Mouse (Mus musculus) spleen, postnatal 10 days (tissue): ENCODE measurements around the gene Ppil3.

Experiments
- DNase-seq, 2 experiments: peaks; one replicate each; pipeline ENCODE4 v3.0.0; 2021 to 2022; ENCODE audit warnings: low spot score in 2 of 2

Ppil3 gene

DNA sequence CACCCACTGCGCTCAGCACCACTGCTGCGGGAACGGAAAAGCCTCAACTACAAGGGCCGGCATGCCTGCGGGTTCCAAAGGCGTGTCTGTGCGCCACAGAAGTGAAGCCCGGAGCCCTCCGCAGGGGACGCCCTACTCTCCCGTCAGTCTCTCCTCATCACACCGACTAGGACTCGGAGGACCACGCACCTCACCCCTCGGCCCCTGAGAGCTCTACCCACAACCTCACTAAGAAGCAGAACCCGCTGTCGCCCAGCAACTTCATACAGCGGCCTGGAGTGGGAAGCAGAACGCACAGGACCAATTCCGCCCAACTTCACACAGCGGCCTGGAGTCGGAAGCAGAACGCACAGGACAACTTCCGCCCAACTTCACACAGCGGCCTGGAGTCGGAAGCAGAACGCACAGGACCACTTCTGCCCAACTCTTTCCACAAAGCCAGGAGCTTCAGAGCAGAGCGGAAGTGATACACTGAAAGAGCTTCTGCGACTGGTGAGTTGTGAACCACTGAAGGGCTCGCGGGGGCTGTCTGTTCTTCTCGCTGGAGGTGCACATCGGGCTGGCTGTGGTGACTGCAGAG lies at the start of gene Ppil3, which contains the start of gene Nif3l1:
Gene Ppil3, minus strand, starts transcription at position 344 of the 580 bp plus-strand sequence.
Gene Nif3l1, plus strand, starts transcription at position 9 of the 580 bp plus-strand sequence.
- peak; percentile 76 to 81 for DNase-seq

DNA sequence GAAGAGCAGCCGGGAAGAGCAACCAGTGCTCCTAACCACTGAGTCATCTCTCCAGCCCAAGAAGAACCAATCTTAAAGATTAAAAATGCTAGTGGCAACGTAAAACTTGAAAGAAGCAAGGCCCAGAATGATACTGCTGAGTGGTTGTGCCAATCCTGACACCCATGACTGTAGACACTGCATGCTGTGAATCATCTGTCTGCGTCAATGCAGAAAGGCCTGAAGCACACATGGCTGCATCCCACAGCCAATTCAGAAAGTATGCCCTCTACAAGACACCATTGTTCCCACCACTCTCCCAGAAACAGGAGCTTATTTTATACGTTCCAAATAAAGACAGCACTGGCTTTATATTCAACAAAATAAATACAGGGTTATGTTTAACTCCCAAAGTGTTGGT lies 37.4 kb upstream of the Ppil3 start:
- DNase-seq = no peak

DNA sequence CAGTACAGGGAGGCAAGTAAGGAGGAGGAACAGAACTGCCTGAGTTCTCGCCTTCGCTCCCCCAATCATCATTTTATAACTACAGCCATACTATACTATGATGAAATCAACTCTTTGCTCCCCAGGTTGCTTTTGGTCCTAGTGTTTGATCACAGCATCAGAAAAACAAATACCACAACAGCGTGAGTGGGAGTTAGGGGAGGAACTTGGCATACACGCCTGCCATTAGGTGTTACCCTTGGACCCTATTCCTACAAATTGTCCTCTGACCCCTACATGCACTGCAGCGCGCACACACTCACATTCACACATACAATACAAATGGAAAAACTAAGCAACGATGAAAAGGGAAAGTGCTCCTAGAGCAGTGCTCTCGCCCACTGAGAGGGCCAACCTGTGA lies 30.4 kb upstream of the Ppil3 start:
- no peak for DNase-seq

DNA sequence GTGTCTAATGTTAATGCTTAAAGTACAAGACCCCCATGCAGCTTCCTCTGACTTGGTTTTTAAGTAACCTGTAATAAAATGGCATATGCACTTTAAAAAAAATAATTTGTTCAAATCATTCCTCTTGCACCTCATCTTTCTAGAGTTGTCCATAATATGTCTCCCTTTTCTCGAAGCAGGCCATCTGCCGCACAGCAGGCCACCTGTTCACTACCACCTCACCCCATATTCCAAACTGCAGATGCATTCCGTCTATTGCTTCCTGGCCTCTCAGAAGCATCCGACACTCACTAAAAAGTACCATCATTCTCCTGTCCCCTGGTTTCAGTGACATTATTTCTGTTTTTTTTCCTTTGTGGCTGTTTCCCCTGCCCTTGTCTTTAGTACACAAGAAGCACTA lies 20.3 kb upstream of the Ppil3 start:
- no peak for DNase-seq

DNA sequence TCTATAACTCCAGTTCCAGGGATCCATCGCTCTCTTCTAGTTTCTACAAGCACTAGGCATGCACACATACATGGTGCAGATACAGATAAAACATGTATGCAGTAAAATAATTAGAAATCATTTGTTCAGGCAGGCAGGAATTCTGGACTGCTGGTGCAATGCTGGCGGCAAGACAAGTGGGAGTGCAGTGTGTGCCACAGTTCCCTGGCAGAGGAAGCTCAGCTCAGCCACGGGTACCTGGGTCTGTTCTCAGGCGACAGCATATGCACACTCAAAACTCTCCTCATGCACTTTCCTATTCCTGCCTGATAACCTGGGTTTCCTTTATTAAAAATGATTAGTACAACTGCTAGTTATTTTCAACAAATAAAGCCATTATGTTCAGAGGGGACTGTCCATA lies 19.8 kb upstream of the Ppil3 start:
- no peak for DNase-seq

DNA sequence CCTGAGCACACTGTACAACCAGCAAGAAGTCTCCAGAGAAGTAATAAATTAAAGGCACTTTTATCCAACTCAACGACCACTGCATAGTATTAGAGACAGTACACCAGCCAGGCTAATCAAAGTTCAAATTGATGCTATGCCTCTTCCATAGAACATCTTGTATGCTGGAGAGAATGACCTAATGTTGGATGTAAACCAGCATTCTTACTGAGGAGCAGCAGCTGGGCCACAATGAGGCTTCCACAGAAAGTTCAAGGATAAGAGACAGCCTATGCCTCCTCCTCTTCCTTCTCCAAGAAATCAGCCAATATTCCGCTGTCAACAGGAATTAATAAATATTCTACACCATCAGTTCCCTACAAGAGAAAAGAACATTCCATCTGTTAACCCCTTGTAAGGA lies 18.6 kb upstream of the Ppil3 start:
- no peak for DNase-seq

DNA sequence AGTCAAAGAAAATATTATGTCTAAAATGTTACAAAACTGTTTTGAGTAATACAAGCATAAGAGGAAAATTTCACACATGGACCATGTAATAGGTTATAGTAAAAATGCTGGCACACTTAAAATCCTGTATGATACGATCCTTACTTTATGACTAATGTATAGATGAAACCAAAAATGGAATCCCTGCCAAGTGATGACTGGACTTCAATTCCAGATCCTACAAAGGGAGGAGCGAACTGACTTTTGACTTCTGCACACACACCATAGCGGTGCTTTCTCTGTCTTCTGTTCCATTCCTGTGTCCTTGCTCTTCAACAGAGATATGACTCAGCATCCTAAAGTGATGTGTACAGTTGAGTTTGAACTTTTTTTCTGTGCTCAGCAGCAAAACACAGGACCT lies 15.3 kb upstream of the Ppil3 start:
- DNase-seq = no peak

DNA sequence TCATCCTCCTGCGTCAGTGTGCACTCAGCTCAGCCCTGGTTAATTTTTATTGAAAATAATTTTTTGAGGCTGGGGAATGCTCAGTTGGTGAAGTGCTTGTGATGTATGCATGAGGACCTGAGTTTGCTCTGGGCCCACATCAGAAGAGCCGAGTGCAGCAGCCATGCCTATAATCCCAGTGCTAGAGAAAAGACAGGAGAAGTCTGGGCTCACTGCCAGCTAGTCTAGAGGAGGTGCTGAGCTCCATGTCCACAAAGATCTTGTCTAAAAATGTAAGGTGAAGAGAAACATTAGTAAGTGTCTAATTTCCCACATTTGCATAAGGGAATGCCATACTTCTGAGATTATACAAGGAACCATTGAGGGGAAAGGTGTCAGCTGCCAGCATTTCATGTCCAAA lies 13.6 kb upstream of the Ppil3 start:
- DNase-seq = no peak

DNA sequence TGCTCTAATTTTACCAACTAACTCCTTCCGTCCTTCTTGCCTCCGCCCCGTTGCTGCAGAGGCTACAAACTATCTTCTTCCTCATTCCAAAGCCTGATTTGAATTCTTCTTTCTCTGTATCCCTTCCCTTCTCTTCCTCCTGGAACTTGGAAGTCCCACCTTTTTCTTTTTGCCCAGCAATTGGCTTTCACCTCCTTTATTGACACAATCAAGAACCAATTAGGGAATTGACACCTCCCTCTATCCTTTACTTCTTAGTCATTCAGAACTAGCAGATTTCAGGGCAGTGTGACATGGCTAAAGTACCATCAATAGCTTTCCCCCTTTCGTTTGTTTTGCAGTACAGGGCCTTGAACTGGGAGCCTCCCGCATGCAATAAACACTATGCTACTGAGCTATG lies 12.9 kb upstream of the Ppil3 start:
- no peak for DNase-seq

DNA sequence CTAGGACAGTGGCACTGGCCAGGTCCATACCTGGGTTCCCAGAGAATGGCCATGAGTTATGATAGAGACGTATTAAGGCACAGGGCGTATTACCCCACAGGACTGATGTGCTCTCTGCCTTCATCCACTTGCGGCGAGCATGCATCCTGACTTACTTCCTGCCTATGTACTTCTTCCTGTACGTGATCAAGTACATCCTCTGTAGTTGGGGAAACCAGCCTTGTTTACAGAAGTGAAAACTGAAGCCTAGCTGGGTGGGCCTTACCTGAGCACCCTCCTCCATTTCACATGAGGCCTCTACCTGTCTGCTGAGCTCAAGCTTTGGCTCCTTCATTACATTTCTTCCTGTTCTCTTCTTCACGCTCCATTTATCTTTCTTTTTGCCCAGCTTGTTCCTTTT lies 9.0 kb upstream of the Ppil3 start:
- no peak for DNase-seq

DNA sequence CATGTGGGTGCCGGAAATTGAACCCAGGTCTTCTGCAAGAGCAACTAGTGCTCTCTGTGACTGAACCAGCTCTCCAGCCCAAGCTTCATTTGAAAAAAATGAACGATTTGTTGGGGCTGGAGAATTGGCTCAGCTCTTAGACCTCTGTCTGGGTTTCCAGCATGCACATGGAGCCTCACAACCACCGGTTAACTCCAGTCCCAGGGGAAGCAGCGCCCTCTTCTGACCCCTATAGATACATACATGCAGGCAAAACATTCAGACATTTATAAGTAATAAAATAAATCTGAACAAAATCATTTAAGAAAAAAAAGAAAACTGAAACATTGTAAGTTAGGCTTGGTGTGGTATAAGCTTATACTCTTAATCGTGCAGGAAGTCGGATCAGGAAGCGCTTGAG lies 3.1 kb upstream of the Ppil3 start:
- DNase-seq = no peak

DNA sequence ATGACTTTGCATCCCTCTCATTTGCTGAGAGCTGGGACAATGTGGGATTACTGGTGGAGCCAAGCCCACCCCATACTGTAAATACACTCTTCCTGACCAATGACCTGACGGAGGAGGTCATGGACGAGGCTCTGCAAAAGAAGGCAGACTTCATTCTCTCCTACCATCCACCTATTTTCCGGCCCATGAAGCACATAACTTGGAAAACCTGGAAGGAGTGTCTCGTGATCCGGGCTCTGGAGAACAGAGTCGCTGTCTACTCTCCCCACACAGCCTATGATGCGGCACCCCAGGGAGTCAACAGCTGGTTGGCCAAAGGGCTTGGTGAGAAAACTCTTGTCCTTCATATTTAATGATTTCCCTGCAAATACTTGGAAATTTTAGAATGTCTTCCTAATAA lies 2.5 kb upstream of the Ppil3 start:
- no peak for DNase-seq

DNA sequence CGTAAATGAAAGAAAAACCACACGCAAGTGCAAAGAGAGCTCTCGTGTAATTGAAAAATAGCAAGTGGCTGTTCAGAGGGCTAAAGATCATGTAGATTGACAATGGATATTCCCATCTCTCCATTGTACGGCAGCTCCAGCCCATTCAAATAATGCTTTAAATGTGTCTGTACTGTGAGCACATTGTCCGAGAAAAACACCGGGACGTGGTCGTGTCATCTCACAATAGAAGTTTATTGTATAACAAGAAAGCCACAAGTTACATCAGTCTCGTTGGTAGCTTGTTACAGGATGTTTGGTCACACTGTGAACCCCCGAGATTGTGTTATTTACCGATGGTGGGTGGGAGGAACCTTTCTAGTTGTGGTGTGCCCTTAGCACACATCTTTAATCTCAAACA lies 575 bp upstream of the Ppil3 start:
- no peak for DNase-seq

DNA sequence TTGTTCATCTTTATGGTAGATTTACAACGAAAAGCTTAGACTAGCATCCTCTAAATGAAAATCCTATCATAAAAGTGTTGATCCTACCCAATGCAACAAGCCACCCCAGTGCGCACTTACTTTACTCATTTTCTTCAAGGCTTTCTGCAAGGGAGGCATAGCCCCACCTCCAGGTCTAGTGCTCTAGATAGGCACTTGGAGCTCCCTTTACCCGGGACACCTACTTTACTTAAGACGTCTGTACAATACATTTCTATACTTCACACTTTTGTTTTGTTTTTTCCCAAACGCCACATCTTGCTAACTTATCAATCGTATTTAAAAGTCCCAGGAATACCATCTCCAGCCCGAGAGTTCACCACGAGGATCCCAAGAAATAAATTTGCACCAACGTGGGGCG lies 595 bp downstream of the Ppil3 start:
- DNase-seq = peak in 1 of 2 experiments; percentile 27

DNA sequence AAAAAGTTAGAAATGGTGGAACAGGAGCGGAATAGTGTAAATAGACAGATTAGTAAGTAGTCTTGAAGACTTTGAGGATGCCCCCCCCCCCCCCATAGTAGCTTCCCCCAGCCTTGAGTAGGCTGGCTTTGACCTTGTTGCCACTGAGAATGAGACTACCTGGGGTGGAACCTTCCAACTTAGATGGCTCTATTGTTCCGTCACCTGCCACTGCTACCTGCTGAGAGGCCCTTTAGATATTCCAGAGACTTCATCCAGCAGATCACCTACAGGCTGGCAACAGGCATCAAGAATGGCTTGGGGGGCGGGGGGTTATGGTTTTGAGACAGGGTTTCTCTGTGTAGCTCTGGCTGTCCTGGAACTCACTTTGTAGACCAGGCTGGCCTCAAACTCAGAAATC lies 20.7 kb downstream of the Ppil3 start:
- DNase-seq = no peak

DNA sequence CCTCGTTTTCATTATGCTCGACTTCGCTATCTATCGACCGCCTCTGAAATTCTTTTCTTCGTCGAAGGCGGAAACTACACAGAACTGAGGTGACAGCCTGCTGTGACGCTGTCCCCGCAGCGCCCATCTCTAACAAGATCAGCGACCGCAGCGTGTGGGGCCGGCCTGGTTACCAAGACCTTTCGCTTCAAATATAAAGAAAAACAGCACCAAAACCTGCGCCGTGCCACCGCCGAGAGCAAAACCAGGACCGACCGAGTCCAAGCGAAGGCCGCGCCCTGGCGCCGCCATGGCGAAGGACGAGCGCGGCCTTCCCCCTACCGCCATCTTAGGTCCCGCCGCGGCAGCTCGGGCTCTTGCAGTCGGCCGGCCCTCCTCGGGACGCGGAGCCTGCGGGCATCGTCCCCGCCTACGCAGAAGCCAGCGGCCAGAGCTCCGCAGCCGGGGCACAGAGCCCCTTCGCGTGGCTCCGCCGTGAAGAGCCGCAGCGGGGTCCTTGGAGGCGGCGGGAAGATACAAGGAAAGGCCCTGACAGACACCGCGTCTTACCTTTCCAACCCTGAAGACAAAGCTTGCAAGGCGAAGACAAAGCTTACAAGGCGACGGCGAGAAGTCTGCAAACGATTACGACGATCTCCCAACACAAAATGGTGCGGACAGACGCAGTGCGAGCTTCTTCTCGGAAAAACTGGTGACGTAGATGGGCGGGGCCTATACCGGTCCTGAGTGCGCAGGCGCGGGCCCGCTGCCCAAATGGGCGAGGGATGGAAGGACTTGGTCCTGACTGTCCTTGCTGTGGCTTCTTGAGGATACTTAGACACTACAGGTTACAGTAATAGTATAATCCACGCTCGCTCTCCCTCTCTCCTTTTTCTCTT lies 21.7 kb downstream of the Ppil3 start, which contains the start of gene Clk1:
Gene Clk1, minus strand, starts transcription at position 696 of the 878 bp plus-strand sequence.
- DNase-seq = peak; percentile 99 to 100

DNA sequence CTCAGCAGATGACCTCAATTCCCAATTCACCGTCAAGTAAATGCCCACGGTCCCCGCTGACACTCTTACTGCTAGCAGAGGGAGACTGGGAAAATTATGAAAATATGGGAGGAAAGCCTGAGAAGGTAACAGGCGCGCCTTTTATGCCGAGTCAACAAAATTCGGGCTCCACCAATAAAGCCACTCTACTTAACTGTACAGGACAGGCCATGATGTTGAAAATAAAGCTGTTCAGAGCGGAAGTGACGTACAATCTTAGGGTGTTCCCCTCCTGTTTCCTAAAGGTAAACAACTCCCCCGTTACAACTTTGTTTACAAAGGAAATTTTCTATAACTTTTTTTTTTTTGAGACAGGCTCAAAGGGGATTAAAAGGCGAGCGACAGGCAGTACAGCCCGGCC lies 22.4 kb downstream of the Ppil3 start:
- DNase-seq = peak in 1 of 2 experiments; percentile 54

DNA sequence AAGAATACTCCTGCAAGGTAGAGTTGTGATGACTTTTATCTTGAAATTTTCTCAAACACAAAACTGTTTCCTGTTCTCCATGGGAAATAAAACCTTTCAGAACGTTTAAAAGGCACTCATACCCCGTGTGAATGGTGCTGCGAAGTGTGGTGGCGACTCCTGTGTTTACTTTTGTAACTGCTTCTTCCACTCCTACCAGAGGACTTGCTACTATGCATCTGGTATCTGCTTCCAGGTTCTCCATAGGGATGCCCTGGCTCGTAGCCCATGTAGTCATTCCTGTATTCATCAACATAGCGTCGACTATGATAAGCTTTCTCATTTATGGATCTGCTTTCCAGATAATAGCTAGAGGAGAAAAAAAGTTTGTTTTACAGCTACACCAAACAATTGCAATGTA lies 24.3 kb downstream of the Ppil3 start:
- DNase-seq = no peak

DNA sequence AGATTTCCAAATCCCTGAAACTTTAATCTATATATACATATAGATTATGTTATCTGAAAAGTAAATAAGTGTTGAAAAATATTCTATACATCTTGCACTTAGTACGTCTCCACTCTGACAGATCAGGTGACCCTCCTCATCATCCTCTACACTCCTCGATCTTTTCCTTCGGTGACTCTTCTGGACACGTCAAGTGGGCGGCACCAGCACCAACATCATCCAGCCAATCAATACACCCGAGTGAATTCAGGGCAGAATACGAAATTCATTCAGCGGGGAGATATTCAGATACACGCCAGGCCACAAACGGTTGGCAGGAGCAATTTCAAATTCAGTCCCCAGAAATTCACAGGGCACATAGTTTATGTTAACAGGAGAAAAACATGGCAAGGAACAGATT lies 25.3 kb downstream of the Ppil3 start:
- no peak for DNase-seq

DNA sequence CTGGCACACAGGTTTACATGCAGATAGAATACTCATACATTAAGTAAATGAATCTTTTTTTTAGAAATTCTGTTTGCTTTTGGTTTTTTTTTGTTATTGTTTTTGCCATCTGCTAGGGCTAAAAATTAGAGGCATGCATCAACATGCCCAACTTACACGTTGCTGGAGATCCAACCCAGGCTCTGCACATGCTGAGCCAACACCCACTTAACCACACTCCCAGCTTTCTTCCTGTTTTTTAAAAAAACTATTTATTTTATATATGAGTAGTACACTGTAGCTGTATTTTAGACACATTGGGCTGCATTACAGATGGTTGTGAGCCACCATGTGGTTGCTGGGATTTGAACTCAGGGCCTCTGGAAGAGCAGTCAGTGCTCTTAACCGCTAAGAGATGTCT lies 29.2 kb downstream of the Ppil3 start:
- no peak for DNase-seq

DNA sequence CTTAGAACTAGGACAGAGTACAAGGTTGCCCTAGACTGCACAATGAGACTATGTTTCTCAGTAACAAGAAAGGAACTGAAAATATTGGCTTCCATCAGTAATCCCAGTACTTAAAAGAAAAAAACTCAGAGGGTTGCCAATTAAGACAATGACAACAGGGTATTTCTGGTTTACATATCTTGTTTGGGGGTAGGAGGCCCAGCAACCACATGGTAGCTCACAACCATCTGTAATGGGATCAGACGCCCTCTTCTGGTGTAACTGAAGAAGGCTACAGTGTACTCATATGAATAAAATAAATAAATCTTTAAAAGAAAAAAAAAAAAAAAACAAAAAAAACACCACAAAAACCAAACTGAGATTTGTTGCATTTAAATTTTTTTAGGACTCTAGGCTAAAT lies 29.8 kb downstream of the Ppil3 start:
- DNase-seq = no peak

DNA sequence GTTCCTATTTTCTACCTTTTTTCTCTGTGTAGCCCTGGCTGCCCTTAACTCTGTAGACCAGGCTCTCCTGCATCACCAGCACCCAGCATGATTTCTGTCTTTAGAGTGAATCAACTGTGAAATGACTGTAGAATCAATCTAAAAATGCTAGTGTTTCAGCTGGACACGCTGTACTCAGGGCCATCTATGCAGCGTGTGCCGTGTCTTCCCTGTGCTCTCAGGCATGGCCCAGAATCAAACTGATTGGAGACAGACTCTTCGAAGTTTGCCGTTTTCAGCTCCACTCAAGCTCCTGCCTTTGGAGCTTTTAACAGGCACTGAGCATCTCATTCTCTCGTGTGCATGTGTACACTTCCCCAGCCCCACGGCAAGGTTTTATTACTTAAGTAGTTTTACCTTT lies 34.5 kb downstream of the Ppil3 start:
- DNase-seq = no peak

DNA sequence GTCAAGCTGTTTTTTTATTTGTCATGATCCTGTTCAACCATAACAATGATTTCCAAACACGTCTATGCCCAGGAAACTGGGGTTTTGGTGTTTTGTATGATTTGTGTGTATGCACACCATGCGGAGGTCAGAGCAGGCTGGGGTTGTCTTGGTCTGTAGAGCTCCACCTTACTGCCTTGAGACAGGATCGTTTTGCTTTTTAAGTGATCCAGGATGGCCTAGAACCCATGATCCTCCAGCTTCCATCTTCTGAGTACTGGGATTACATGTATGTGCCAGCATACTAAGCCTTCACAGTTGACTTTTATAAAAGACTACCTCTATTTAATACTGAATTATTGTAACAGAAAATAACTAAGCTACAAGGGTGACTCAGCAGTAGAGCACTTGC lies 35.1 kb downstream of the Ppil3 start:
- DNase-seq = no peak
